Mouse (Mus musculus): Measurements from ENCODE around the gene Dcun1d2.

Gene Dcun1d2

DNA sequence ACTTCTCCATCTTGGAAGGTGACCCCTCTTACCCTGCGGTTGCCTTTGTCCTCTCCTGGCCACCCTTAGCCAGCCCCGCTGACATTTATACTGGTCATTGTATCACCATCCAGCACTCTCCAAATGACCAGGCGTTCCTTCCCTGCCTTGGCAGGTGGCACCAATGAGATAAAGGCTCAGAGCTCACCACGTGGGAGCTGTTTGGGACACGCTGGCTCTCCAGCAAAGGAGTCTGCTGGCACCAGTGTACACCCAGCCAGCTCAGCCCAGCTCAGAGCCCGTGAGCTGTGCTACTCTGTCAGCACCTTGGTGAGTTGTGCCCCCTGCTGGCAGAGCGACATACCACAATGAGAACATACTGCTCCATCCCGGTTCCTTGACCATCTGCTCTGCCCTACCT, 33.9 kb downstream of the Dcun1d2 start, which contains the start of gene Adprhl1:
TSS of gene Adprhl1 (minus strand) at position 144 of the 400 bp plus-strand sequence.
- peak; percentile 85 for DNase-seq (ENCODE audit: low read depth, low spot score)

DNA sequence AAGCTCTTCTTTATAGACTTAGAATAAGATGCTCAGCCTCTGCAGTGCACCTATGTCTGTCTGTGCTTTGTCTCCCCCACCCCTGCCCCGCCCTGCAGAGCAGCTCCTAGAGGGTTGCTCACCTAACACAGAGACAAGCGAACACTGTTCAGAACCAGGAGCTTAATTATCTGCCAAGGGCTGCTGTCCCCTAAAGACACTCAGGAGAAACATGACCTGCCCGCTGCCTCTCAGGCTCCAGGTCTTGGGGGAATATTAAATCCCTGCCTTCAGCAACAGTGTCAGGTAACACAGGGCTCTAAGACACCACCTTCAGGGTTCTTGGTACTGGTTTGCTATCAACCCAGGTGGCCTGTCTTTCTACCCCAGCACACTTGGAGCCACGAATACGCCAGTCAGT, 34.5 kb downstream of the Dcun1d2 start:
- DNase-seq (ENCODE audit: low read depth, low spot score), result no peak

DNA sequence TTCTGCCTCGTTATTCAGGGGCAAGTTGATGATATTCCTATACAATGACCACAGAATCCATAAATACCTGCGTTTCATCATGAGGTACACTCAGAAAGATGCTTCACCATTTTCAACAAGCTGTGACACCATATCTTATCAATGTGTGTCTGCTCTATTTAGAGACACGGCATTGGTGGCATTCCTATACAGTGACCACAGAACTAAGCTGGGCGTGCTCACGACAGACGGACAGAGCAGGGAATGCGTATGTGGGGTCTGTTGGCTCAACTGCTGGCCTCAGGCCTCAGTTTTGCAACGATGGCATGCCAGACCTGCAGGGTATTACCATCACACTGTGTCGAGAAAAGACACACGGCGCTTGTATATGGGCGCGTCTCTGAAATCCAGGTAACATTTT, 35.1 kb downstream of the Dcun1d2 start:
- no peak for DNase-seq (ENCODE audit: low read depth, low spot score)

DNA sequence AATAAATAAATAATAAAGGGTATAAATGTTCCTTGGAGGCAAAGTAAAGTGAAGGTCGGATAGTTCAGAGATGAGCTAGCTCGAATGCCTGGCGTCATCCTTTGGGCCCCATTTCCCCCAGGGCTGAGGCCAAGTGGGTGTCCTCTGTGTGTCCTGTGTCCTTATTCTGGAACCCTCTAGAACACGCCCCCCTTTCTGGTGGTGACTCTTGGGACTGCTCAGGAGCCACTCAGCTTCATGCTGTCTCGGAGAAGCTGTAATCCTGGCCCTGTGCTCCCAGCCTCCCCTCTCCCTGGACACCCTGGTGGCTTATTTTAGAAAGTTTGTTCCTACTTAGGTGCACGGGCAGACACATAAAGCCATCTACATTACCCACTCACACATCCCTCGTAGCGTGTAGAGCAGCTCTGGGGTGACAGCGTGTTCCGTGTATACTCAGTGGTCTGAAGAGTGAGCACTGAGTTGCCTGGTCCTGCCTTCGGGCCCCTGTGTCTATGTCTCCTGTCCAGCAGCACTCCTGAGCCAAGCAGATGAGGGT, 43.5 kb downstream of the Dcun1d2 start:
- DNase-seq (ENCODE audit: low read depth, low spot score), result no peak

DNA sequence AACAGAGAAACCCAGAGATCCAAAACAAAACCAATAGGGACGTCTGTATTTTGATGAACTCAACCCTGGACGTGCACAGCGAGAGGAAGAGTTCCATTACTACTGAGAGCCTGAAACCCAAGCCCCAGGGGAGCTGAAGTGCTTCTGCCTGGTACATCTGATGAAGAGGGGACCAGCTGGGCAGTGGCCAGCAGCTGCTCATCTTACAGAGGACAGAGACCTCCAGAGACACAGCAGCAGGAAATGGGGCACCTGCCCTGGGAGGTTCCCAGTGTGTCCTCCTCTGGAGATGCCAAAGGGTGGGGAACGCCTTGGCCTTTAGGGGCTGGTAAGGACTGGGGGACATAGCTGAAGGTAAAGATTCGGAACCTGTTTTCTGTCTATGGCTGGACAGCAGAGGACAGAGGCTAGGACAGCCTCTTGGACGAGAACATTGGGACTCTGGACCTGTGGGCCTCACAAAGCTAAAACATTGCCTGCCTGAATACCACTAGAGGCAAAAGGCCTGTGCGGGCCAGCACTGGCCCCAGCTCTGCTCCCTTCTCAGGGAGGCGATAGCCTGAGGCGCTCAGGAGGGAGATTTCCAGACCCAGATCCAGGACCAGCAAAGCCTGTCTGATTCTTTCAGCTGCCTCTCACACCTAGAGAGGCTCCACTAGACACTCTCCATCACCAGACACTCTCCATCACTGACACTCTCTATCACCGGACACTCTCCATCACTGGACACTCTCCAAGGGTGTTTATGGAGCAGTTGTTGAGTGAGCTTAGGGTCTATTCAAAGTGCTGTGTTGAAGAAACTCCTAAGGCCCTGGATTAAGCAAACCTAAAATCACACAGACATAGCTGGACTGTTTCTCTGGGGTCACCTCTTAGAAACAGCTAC, 44.7 kb downstream of the Dcun1d2 start:
- DNase-seq (ENCODE audit: low read depth, low spot score), result no peak

DNA sequence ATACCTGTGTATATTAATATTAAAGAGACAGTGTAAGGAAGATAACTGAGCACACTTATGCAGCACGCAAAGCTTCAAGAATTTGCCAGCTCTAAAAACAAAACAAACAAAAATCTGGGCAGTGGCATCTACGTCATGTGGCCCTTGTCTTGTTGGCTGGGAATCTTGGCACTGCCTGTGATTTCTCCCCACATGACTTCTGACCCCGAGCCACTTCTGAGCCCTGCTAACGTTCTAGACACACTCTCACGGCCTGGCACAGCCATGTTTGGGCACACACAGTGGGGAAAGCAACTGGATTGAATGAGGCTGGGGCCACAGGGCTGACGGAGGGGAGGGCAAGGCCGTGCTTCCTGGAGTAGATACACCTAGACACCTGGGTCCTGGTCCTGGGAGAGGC, 47.2 kb downstream of the Dcun1d2 start:
- no peak for DNase-seq (ENCODE audit: low read depth, low spot score)

DNA sequence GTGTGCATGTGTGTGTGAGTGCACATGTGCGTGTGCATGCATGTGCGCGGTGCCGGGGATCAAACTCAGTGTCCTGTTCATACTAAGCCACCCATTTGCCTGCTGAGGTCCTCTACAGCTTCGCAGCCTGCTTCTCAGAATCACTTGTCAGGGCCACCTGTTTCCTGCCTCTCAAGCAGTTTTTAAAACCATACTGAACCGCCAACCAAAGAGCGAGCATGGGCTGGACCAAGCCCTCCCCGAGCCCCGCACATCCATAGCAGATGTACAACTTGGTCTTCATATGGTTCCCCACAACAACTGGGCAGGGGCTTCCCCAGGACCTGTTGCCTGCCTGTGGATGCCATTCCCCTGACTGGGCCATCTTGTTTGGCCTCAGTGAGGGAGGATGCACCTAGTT, 47.9 kb downstream of the Dcun1d2 start:
- no peak for DNase-seq (ENCODE audit: low read depth, low spot score)

DNA sequence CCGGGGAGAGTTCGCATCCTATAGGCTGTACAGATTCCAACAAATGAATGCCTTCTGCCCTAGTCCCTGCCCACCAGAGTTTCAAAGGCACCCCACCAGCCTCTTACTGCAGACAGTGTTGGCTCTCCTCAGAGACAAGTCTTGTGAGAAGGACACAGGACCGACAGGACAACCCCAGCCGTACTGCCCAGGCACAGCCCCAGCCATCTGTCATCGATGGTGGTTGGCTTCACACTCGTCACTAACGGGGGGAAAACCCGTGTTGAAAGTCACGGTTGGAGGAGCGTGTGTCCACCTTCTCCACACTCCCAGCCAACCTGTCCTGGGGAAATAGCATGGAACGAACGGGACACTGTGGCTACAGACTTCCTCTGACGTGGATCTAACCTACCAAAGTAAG, 53.1 kb downstream of the Dcun1d2 start:
- DNase-seq (ENCODE audit: low read depth, low spot score), result no peak

DNA sequence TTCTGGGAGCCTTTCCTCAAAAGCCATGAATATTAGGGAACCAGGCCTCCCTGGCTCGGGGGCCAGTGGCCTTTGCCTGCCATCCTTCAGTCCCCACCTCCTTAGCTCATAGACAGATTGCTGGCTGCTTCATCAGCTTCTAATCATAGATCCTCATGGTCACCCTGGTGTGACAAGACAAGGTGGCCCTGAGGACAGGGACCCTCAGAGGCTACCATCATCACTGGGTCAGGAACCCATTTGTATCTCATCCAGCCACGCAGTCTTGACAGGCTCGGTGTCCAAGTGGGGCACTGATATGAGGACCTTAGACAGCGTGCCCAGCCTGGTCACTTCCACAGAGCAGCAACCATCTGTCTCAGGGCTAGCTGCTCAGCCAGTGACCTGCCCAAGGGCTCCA, 57.5 kb downstream of the Dcun1d2 start:
- DNase-seq (ENCODE audit: low read depth, low spot score), result no peak

DNA sequence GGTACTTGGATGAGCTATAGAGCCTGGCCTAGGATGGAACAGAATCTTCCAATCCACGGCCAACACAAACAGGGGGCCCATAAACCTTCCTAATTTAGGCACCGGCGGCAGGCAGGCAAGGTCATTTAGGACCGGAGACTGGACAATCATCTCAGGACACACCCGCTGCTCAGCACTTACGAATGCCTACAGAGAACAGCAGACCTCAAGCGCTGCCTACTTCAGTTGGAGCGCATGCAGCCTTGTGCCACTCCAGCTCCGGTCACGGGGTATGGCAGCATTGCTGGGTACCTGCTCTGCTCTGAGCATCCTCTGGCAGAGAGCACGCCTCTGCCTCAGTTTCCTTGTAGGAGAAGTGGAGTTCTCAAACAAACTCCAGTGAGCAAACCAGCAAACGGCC, 58.1 kb downstream of the Dcun1d2 start:
- DNase-seq (ENCODE audit: low read depth, low spot score), result no peak

DNA sequence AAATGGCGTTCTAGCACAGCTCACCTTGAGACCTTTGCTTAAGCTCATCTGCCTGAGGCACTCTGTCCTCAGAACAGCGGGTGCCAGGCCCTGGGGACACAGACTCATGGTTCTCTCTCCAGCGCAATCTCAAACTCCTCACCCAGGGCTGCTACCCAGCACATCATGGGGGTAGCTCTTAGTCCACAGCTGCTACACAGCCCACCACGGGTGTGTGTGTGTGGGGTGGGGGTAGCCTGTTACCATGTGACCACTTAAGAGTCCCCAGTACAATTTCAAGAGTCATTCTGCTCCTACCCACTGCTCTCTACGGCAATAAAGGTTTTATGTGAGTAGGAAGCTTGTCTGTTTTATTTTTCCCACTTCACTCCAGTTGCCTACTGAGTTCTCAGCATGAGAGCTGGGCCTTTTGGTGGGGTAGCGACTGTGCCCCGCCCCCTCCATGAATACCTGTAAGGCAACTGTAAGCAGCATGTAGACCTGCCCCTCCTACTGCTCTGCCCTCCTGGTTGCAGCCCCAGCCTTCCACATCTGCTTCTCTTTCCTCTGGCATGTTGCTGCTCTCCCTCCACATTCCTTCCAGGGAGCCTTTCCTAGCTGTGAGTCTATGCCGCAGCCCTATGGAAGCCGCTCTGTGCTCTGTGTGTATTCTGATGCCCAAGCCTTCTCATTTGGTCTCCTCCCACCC, 58.9 kb downstream of the Dcun1d2 start:
- no peak for DNase-seq (ENCODE audit: low read depth, low spot score)

DNA sequence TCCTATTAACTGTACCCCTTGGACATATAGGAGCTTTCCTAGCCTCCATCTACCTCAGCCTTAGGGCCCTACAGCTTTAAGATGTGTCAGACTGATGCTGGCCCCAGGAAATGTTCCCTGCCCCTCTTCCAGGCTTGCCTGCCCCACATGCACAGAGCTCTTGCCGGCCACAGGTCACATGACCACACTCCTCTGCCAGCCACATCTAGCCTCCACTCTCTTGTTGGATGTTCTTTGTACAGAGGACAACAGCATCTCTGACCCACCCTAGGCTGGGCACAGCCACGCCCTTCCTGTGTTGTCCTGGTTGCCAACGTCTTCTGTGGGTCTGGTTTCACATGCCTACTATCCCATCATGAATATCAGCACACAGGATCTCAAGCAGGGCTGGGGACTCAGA, 60.7 kb downstream of the Dcun1d2 start:
- no peak for DNase-seq (ENCODE audit: low read depth, low spot score)

DNA sequence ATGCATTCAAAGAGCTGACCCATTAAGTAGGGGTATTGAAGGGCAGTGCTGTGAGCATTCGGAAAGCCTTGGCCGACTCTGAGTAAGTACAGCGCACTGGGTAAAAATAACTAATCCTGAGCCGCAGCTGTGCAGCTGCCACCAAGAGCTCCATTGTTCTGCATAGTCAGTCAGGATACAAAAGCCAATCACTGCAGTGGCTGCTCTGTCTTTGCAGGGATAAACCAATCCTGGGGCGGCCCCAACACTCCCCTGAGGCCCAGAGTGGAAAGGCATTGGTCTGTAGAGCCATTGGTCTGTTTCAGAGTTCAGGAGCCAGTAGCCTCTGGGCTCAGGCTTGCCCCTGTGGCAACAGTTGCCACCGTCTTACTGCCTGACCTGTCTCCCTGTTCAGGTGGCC, 61.6 kb downstream of the Dcun1d2 start:
- DNase-seq (ENCODE audit: low read depth, low spot score), result no peak

DNA sequence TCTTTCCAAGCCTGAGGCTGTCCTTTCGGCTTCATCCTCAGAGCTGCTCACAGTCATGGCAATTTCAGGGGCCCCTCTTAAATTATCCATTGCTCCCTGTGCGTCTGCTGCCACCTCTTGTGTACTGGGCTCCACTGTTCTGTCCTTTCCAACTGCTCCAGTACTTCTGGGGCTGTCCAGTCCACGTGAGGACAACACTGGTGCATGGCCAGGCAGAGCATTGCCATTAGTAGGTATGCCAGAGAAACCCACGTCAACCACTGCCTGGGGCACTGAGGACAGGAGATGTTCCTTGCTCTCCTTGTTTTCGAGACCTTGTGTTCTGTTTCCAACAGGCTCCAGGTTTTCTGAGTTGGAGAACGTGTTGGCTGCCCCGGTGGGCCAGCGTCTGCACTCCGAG, 63.5 kb downstream of the Dcun1d2 start:
- DNase-seq (ENCODE audit: low read depth, low spot score), result no peak

DNA sequence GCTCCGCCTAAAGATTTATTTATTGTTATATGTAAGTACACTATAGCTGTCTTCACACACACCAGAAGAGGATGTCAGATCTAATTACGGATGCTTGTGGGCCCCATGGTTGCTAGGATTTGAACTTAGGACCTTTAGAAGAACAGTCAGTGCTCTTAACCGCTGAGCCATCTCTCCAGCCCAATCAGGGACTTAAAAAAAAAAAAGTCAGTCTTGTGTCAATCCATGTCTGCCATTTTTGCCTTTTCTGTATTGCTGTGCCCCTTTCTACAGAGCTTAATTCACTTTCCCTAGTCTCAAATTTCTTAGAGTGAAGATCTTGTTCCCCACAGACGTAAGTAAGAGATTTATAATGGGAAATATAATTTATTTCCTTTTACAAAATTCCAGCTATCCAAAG, 69.5 kb downstream of the Dcun1d2 start:
- no peak for DNase-seq (ENCODE audit: low read depth, low spot score)

DNA sequence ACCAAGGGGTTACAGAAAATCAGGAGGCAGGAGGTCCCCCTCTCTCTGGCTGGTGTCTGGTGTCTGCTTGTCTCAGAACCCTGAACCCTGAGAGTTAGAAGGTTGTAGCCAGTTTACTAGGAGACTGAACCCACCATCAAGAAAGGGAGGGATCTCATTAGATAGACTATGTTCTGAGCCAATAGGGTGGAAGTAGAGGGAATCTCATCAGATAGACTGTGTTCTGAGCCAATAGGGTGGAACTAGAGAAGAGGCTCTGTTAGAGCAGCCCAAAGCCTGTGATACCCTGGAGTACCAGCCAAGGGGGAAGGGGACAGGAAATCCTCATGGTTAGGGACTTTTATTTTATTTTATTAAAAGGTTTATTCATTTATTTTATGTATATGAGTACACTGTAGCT, 69.9 kb downstream of the Dcun1d2 start:
- DNase-seq (ENCODE audit: low read depth, low spot score), result no peak

DNA sequence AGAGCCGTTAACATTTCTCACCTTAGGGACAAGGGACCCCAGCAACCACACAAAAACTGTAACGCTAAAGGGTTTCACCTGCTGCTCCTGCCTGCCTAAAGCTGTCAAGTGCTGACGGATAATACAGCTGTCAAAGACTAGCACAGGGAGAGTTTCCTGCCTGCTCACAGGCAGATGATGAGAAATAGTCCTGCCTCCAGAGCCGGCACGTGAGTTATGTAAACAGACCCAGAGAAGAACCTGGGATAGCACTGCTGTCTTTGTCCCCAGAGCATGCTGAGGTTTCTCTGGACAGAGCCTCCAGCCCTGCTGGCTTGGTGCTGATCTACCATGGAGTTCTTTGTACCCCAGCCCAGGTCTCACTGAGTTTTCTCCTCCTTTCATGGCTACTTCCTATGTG, 70.8 kb downstream of the Dcun1d2 start:
- DNase-seq (ENCODE audit: low read depth, low spot score), result no peak

DNA sequence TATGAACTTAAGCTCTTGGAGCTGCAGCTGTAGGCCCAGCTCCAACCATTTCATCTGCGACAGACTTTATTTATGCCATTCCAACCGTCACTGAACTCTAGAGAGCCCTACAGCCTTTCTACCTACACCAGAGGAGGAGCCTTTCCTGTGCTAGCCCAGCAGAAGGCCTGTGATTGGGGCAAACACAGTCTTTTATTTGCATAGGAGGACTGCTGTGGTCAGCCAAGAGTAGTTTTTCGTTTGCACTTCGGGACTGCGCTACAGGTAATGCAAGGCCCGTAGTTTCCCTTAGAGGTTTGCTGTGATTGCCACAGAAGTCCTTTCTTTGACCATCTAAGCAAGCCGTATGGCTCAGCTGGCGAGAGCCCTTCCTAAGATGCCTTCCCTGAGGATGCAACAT, 71.5 kb downstream of the Dcun1d2 start:
- no peak for DNase-seq (ENCODE audit: low read depth, low spot score)

DNA sequence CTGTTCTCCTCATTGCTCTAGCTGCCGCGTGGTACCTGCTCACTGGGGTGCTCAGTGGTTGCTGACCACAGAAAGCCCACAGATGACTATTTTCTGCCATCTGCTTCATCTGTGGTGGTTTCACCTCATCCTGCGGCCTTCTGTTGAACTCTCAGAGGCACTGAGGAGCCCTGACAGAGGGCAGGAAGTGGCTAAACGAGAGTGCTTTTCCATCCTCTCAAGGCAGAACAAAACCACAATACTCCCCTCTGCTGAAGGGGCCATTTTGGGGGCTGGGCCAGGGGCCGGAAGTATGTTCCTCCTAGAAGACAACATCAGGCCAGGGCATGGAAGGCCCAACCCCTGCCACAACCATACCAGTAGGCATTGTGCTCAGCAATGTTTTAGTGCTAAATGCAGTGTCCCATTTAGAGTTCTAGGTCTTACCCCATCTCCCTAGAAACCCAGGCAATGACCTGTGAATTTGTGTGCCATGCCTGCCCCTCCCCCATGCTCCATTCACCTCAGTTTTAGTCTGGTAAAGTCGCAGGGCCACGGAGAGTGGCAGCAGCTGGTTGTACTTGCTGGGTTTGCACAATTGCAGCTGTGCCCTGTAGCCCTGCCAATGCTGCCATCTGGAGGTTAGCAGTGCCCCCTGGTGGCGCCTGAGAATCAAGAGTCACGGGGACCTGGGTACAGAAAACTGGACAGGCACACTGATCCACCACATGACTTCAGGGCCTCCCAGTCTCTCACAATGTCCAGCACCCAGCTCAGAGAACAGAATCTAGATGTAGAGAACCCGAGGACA, 74.3 kb downstream of the Dcun1d2 start:
- peak; percentile 89 for DNase-seq (ENCODE audit: low read depth, low spot score)

DNA sequence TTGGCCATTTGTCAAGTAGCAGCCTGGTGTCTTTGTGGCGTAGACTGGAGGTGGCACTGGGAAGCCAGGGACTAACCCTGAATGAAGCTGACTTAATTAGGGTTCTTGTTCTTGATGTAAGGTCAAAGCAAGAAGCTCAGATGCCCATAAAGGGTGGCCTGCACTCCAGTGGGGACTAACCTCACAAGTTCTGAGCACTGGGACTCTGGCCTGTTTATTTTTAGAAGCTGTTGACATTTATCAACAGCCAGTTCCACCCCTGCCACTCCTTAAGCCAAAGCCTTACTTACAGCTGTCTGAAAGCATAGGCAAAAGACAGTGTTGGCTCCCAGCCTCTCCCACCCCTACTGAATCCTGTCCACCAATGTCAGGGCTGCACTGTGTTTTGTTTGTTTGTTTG, 78.2 kb downstream of the Dcun1d2 start:
- no peak for DNase-seq (ENCODE audit: low read depth, low spot score)

DNA sequence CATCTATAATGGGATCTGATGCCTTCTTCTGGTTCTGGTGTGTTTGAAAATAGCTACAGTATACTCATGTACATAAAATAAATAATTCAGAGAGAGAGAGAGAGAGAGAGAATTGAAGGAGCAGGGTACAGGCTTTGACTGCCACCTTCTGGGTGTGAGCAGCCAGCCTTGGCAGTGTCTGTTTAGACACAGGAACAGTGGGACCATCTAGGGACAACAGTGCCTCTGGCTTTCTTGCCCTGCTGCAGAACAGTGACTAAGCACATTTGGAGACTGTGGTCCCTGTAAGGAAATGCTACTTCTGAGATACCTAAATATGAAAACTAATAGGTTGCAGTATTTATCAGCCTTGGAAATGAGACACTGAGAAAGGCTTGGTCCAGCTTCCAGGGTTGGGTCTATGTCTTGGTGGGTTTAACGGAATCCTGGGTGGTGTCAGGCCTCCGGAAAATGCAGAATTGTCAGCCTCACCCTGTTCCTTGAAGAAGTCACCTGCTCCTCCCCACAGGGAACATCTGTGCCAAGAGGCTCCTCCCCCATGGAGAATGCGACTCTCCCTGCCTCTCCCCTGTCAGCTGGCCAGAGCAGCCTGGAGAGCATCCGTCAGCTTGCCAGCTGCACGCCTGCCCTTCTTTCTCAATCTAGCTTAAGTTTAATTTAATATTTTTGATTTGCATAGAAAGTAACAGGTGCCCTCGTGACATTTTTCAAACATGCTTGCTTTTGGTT, 79.1 kb downstream of the Dcun1d2 start:
- peak; percentile 90 for DNase-seq (ENCODE audit: low read depth, low spot score)
